Mouse (Mus musculus) skeletal muscle tissue, postnatal 0 days (tissue): ENCODE results near the gene Angpt4. TPM values are rescaled to one million over a fixed set of nuclear protein-coding genes. Genes with fewer than 3 reads are reported as not detected.

ENCODE experiments used
- microRNA counts: library from miRNA; unstranded; fragments of <30 nt; microRNA quantifications from one replicate; lab custom pipeline; 2015
- microRNA-seq, 2 experiments: library from miRNA; unstranded; fragments of <30 nt; microRNA quantifications; one replicate each; pipeline ENCODE4; 2016
- polyA plus RNA-seq: library from polyadenylated mRNA; unstranded; fragments of >200 nt; fragmentation: Nextera tagmentation; extraction: Ambion mirVana; gene quantifications from 2 replicates; pipeline ENCODE4 v1.2.1, GENCODE M21; 2015

Angpt4 gene
- polyA plus RNA-seq = 0.27 and 0.40 TPM in 2 replicates

GRCm38 (mm10) chr2:151910919-151911500, at the start of gene Angpt4:
Gene Angpt4, plus strand, starts transcription at chr2:151911210.

GRCm38 (mm10) chr2:151979470-151980354, 68.7 kb downstream of the Angpt4 start, which contains the start of gene Fam110a:
Gene Fam110a, minus strand, starts transcription at chr2:151980219.

MicroRNA genes within 50 kb of the gene (microRNA counts, 519-probe panel; counts per million panel counts)
- 1,644 counts per million, percentile 62 among the panel's probes with 10 or more counts for microRNA mmu-miR-1953 (lab: Ali Mortazavi, UCI)

Small RNA genes within 50 kb of the gene (microRNA-seq; reads per million reads assigned to microRNA genes)
- 0.30 to 0.64 reads per million in 2 experiments for gene Mir1953

Other genes with a start within 250 kb of the Angpt4 start
- gene Rad21l, start 242.7 kb upstream of the Angpt4 start, polyA plus RNA-seq = not detected in 2 replicates
- 1.3 and 1.8 TPM in 2 replicates for gene Tmem74b, start 209.2 kb upstream of the Angpt4 start, polyA plus RNA-seq
- gene Psmf1, start 167.0 kb upstream of the Angpt4 start, polyA plus RNA-seq = 25.6 and 26.6 TPM in 2 replicates
- gene Rspo4, start 68.3 kb upstream of the Angpt4 start, polyA plus RNA-seq = 0.17 and 0.19 TPM in 2 replicates
- gene Fam110a, start 69.0 kb downstream of the Angpt4 start, polyA plus RNA-seq = 12.4 and 15.3 TPM in 2 replicates
- gene Slc52a3, start 85.3 kb downstream of the Angpt4 start, polyA plus RNA-seq = 1.2 and 1.3 TPM in 2 replicates
- not detected in 2 replicates for gene Scrt2, start 170.3 kb downstream of the Angpt4 start, polyA plus RNA-seq
- 10.9 and 12.0 TPM in 2 replicates for gene Srxn1, start 194.3 kb downstream of the Angpt4 start, polyA plus RNA-seq
- 16.7 TPM in 2 replicates for gene Tcf15, start 232.4 kb downstream of the Angpt4 start, polyA plus RNA-seq